Mouse (Mus musculus): Measurements from ENCODE around the gene Ccnb1.
"Not testable (repeated sequence)": the region's sequence is repeated elsewhere in the genome, so short reads cannot be mapped to it uniquely, and the experiment has no call there.

Ccnb1 gene

GRCm38 (mm10) chr13:100755329-100755728 is 31.0 kb downstream of the Ccnb1 start:
- DNase-seq, result no peak

GRCm38 (mm10) chr13:100754186-100754585 is 32.2 kb downstream of the Ccnb1 start:
- no peak for DNase-seq

- DNase-seq, result no peak
Observed at GRCm38 (mm10) chr13:100753011-100753410, 33.4 kb downstream of the Ccnb1 start.

- DNase-seq, result no peak
Observed at GRCm38 (mm10) chr13:100752529-100752928, 33.8 kb downstream of the Ccnb1 start.

GRCm38 (mm10) chr13:100751402-100751801 is 35.0 kb downstream of the Ccnb1 start:
- DNase-seq, result no peak

- no peak for DNase-seq
Observed at GRCm38 (mm10) chr13:100750799-100751198, 35.6 kb downstream of the Ccnb1 start.

GRCm38 (mm10) chr13:100748638-100749037 is 37.7 kb downstream of the Ccnb1 start:
- no peak for DNase-seq

- peak; percentile 35 for DNase-seq
Observed at GRCm38 (mm10) chr13:100746090-100746489, 40.3 kb downstream of the Ccnb1 start.

- DNase-seq, result peak; percentile 90
Observed at GRCm38 (mm10) chr13:100744036-100744744, 42.2 kb downstream of the Ccnb1 start, which contains the start of gene Mrps36. TSS of gene Mrps36 (minus strand) at chr13:100744659.

- DNase-seq, result no peak
Observed at GRCm38 (mm10) chr13:100743346-100744035, 42.9 kb downstream of the Ccnb1 start.

GRCm38 (mm10) chr13:100742831-100743230 is 43.5 kb downstream of the Ccnb1 start:
- DNase-seq, result no peak

- no peak for DNase-seq
Observed at GRCm38 (mm10) chr13:100732756-100733155, 53.6 kb downstream of the Ccnb1 start.

GRCm38 (mm10) chr13:100731462-100732046 is 54.8 kb downstream of the Ccnb1 start:
- DNase-seq, result not testable (repeated sequence)

GRCm38 (mm10) chr13:100730861-100731176 is 55.6 kb downstream of the Ccnb1 start, which contains the start of gene Cdk7:
TSS of gene Cdk7 (minus strand) at chr13:100730939.
- peak; percentile 92 for DNase-seq

- DNase-seq, result no peak
Observed at GRCm38 (mm10) chr13:100730153-100730860, 56.1 kb downstream of the Ccnb1 start.

All from right cerebral cortex, postnatal 25 days (tissue).